Mouse (Mus musculus): ENCODE results near the gene Fbxo24. TPM values are rescaled to one million over a fixed set of nuclear protein-coding genes. Genes with fewer than 3 reads are reported as not detected.

The Fbxo24 gene
- polyA plus RNA-seq, 1 experiment from 2014 or later = 0.17 TPM

DNA sequence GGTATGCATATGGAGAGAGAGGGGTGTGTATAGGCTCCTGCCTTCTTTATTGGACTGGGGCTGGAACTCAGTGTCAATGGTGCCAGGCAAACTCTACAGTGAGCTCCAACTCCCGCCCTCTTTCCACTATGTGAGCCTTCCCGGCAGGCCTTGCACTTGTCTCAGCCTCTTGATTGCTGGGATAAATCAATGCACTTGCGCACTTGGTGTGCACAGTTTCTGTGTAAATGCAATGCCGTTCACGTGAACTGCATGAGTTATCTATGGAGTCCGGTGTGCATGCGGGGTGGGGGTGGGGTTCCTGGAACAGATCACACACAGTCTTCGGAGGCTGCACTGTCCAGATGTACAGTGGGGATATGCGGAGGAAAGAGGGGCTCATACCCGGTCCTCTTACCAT lies 24.6 kb upstream of the Fbxo24 start:
- 92% methylated on average over 10 of the region's 10 CpGs for WGBS
- no peak for DNase-seq (ENCODE audit: low spot score)
- Histone ChIP-seq H3K27me3 (replicated peaks; ENCODE audit: low read depth, poor library complexity, severe bottlenecking) (no peaks in the 10 kb centered on the region), H3K9me3 (no peaks in the 10 kb centered on the region), H3K4me3 (no peak overlapping the region), H3K36me3 (replicated peaks) (peaks cover 48% of the 10 kb centered on the region), H3K27ac (replicated peaks) (no peak overlapping the region), H3K4me1 (peaks cover 33% of the 10 kb centered on the region)

DNA sequence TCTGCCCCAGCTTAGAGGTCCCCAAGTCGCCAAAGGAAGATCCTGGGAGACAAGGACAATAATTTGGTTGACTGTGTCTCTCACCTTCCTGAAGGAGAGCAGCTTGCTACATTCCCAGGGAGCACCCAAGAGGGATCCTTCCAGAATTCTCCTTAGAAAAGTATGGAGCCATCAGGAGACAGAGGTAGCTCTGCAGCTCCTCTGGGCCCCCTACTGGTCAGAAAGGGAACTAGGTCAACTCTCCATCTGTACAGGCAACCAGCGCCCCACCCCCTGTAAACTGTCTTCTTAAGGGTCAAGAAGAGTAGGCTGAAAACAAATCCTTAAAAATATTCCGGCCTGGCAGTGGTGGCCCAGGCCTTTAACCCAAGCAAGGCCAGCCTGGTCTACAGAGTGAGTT lies 23.7 kb upstream of the Fbxo24 start:
- H3K27ac ChIP-seq (replicated peaks) = no peak overlapping the region
- 17% methylated on average over 3 of the region's 3 CpGs for WGBS

GRCm38 (mm10) chr5:137649669-137650571 lies 21.1 kb upstream of the Fbxo24 start:
- H3K4me3 ChIP-seq = peak overlapping the region; percentile 30; the same call in 1 of the 2 replicates
- peak; percentile 41 for DNase-seq (ENCODE audit: low spot score)
- peaks cover 23% of the 10 kb centered on the region for H3K27me3 ChIP-seq (replicated peaks; ENCODE audit: low read depth, poor library complexity, severe bottlenecking)
- H3K4me1 ChIP-seq = peaks cover 58% of the 10 kb centered on the region
- WGBS = 11% methylated on average over 18 of the region's 18 CpGs
- H3K36me3 ChIP-seq (replicated peaks) = peaks cover 34% of the 10 kb centered on the region
- peak overlapping the region; percentile 57 for H3K27ac ChIP-seq (replicated peaks)
- H3K9me3 ChIP-seq = no peaks in the 10 kb centered on the region

More for the DNA sequence above, 23.7 kb upstream of the Fbxo24 start:
- Histone ChIP-seq H3K9me3 (no peaks in the 10 kb centered on the region), H3K4me3 (no peak overlapping the region), H3K27me3 (replicated peaks; ENCODE audit: low read depth, poor library complexity, severe bottlenecking) (no peaks in the 10 kb centered on the region), H3K36me3 (replicated peaks) (peaks cover 43% of the 10 kb centered on the region), H3K4me1 (peaks cover 42% of the 10 kb centered on the region)
- DNase-seq (ENCODE audit: low spot score) = peak; percentile 76

DNA sequence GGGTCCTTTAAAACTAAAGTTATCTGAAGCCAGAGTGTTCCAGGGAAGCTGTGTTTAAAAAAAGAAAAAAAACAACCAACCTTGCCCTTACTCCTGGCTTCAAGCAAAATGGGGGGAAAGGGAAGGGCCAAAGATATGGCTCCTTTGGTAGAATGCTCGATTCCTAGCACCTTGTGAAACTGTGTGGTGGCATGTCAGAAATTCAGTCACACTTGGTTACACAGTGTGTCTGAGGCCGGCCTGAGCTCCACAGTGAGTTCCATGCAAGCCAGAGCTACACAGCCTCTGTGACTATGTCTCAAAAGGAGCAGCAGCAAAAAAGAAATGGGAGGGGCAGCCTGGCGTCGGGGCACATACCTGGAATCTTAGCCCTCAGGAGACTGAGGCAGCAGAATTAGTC lies 20.4 kb upstream of the Fbxo24 start:
- Histone ChIP-seq H3K4me1 (peaks cover 62% of the 10 kb centered on the region), H3K4me3 (no peak overlapping the region), H3K9me3 (no peaks in the 10 kb centered on the region), H3K27ac (replicated peaks) (peak overlapping the region; percentile 57; the same call in 1 of the 2 replicates), H3K27me3 (replicated peaks; ENCODE audit: low read depth, poor library complexity, severe bottlenecking) (peaks cover 30% of the 10 kb centered on the region), H3K36me3 (replicated peaks) (peaks cover 28% of the 10 kb centered on the region)
- no peak for DNase-seq (ENCODE audit: low spot score)
- WGBS = 39% methylated on average over 4 of the region's 4 CpGs

GRCm38 (mm10) chr5:137647827-137648601 lies 19.2 kb upstream of the Fbxo24 start:
- DNase-seq (ENCODE audit: low spot score) = no peak
- no peak overlapping the region for H3K4me3 ChIP-seq
- peaks cover 19% of the 10 kb centered on the region for H3K36me3 ChIP-seq (replicated peaks)
- no peak overlapping the region for H3K27ac ChIP-seq (replicated peaks)
- no peaks in the 10 kb centered on the region for H3K9me3 ChIP-seq
- 67% methylated on average over 9 of the region's 9 CpGs for WGBS
- H3K4me1 ChIP-seq = peaks cover 66% of the 10 kb centered on the region
- peaks cover 42% of the 10 kb centered on the region for H3K27me3 ChIP-seq (replicated peaks; ENCODE audit: low read depth, poor library complexity, severe bottlenecking)

DNA sequence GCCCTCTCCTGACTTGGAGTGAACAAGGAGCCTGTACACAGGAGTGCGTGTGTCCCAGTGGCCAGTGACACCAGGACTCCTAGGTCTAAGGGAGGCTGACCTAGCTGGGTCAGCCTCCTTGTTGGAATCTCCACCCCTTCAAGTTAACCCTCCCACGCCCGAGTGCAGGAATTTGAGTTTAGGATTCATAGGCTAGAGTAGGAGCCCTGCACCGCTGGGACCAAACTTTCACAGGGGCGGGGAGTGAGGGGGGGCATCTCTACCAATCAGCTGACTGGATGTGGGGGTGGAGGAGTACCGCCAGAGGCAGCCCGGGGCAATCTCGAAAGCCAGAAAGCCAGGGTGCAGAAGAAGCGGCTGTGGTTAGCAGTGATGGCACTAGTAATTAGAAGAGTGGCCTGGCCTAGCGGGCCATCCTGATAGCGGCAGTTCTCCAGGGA lies 16.9 kb upstream of the Fbxo24 start, which contains the start of gene Irs3:
Irs3 (minus strand) TSS at position 63 of the 440 bp plus-strand sequence.
- Histone ChIP-seq H3K36me3 (replicated peaks) (peaks cover 27% of the 10 kb centered on the region), H3K4me3 (peak within 1 kb of the TSS; percentile 54), H3K9me3 (no peaks in the 10 kb centered on the region), H3K4me1 (peaks cover 58% of the 10 kb centered on the region), H3K27ac (replicated peaks) (peak within 1 kb of the TSS; percentile 48; the same call in 1 of the 2 replicates), H3K27me3 (replicated peaks; ENCODE audit: low read depth, poor library complexity, severe bottlenecking) (peaks cover 50% of the 10 kb centered on the region)
- peak; percentile 47 for DNase-seq (ENCODE audit: low spot score)
- 12% methylated on average over 11 of the region's 11 CpGs for WGBS

GRCm38 (mm10) chr5:137645091-137645651 lies 16.4 kb upstream of the Fbxo24 start:
- Histone ChIP-seq H3K27me3 (replicated peaks; ENCODE audit: low read depth, poor library complexity, severe bottlenecking) (peaks cover 50% of the 10 kb centered on the region), H3K4me3 (peak overlapping the region; percentile 54), H3K27ac (replicated peaks) (peak overlapping the region; percentile 48; the same call in 1 of the 2 replicates), H3K4me1 (peaks cover 61% of the 10 kb centered on the region), H3K9me3 (no peaks in the 10 kb centered on the region), H3K36me3 (replicated peaks) (peaks cover 32% of the 10 kb centered on the region)
- peak; percentile 54 for DNase-seq (ENCODE audit: low spot score)
- WGBS = 2% methylated on average over 44 of the region's 44 CpGs

DNA sequence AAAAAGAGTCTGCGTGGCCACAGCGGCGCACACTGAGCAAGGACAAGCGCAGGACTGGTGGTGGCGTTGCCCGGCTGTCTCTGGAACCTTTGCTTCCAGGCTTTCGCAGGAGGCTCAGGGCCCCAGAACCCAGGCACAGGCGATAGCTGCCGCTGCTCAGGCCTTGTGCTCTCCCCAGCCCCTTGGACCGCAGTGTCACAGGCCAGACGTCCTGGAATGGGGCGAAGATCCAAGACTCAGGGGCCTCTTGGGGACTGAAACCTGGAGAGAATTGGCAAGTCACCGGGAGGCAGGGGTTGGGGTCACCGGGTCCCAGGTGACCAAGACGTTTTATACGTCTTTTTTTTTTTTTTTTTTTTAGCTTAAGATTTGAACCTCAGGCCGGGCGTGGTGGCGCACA lies 15.7 kb upstream of the Fbxo24 start:
- H3K4me1 ChIP-seq = peaks cover 55% of the 10 kb centered on the region
- 38% methylated on average over 19 of the region's 19 CpGs for WGBS
- H3K4me3 ChIP-seq = peak overlapping the region; percentile 31
- no peaks in the 10 kb centered on the region for H3K9me3 ChIP-seq
- peak; percentile 27 for DNase-seq (ENCODE audit: low spot score)
- H3K27me3 ChIP-seq (replicated peaks; ENCODE audit: low read depth, poor library complexity, severe bottlenecking) = peaks cover 50% of the 10 kb centered on the region
- H3K27ac ChIP-seq (replicated peaks) = 0 out of 2 replicates have a peak overlapping the region, but pooled peaks have one; percentile 44
- peaks cover 39% of the 10 kb centered on the region for H3K36me3 ChIP-seq (replicated peaks)

- Histone ChIP-seq H3K27me3 (replicated peaks; ENCODE audit: low read depth, poor library complexity, severe bottlenecking) (peaks cover 50% of the 10 kb centered on the region), H3K4me1 (peaks cover 39% of the 10 kb centered on the region), H3K4me3 (no peak overlapping the region), H3K36me3 (replicated peaks) (peaks cover 55% of the 10 kb centered on the region), H3K27ac (replicated peaks) (no peak overlapping the region), H3K9me3 (no peaks in the 10 kb centered on the region)
- 55% methylated on average over 4 of the region's 4 CpGs for WGBS
- no peak for DNase-seq (ENCODE audit: low spot score)
Measured at GRCm38 (mm10) chr5:137642886-137643285, 14.1 kb upstream of the Fbxo24 start.

DNA sequence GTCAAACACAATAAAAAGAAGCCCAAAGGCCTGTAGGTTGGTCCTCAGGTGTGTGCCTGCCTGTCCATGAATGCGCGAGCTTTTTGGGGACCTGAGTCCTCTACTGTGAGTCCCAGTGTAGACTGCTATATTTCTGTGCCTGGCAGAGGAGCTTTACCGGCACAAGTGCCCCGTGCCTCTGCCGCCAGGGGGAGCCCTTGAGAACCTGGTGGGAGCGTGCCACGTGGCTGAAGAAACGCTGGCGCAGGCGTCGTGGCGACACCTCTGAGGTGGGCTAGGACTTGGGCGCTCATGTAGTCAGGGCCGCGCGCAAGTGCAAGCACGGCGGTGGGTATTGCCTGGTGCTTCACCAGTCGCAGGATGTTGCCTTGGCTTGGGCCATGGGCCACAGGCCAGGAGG lies 12.3 kb upstream of the Fbxo24 start, which contains the start of gene Sap25:
Sap25 (plus strand) TSS at position 281 of the 400 bp plus-strand sequence.
- 90% methylated on average over 19 of the region's 19 CpGs for WGBS
- H3K27ac ChIP-seq (replicated peaks) = no peak within 1 kb of the TSS
- H3K9me3 ChIP-seq = no peaks in the 10 kb centered on the region
- H3K4me1 ChIP-seq = peaks cover 26% of the 10 kb centered on the region
- no peak for DNase-seq (ENCODE audit: low spot score)
- H3K36me3 ChIP-seq (replicated peaks) = peaks cover 73% of the 10 kb centered on the region
- no peak within 1 kb of the TSS for H3K4me3 ChIP-seq
- peaks cover 38% of the 10 kb centered on the region for H3K27me3 ChIP-seq (replicated peaks; ENCODE audit: low read depth, poor library complexity, severe bottlenecking)

GRCm38 (mm10) chr5:137639472-137639871 lies 10.7 kb upstream of the Fbxo24 start:
- WGBS = 81% methylated on average over 7 of the region's 7 CpGs
- H3K4me3 ChIP-seq = no peak overlapping the region
- peaks cover 13% of the 10 kb centered on the region for H3K4me1 ChIP-seq
- peaks cover 23% of the 10 kb centered on the region for H3K27me3 ChIP-seq (replicated peaks; ENCODE audit: low read depth, poor library complexity, severe bottlenecking)
- no peak overlapping the region for H3K27ac ChIP-seq (replicated peaks)
- no peaks in the 10 kb centered on the region for H3K9me3 ChIP-seq
- H3K36me3 ChIP-seq (replicated peaks) = peaks cover 89% of the 10 kb centered on the region
- DNase-seq (ENCODE audit: low spot score) = no peak

Data from embryonic facial prominence, embryonic 10.5 days (tissue).